Mouse (Mus musculus) c-Kit-positive CD71-positive TER-119-positive erythroid progenitor cells, embryonic 14.5 days (primary cell): ENCODE measurements around the gene Tmem236.

Experiments
- DNase-seq: peaks from one replicate; pipeline ENCODE4 v3.0.0-alpha.2; 2013; ENCODE audit warnings: low spot score

Gene Tmem236

DNA sequence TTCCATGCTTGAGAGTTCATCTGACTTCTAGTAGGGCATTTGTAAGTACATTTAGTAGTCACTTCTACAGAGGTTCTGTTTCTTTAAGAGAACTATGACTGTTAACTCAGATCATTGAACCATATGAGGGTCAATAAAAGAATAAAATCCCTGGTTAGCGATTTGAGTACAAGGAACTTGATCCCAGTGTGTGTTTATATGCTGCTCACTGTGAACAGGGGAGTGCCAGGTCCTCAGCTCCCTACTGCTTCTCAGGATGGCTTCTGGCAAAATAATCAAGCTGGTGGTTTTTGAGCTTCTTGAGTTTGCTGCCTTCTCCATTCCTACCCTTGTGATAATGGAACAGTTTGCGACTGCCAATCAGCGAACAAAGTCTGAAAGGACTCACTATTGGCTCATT, at the start of gene Tmem236:
Gene Tmem236, plus strand, starts transcription at position 190 of the 400 bp plus-strand sequence.
- DNase-seq, result no peak

DNA sequence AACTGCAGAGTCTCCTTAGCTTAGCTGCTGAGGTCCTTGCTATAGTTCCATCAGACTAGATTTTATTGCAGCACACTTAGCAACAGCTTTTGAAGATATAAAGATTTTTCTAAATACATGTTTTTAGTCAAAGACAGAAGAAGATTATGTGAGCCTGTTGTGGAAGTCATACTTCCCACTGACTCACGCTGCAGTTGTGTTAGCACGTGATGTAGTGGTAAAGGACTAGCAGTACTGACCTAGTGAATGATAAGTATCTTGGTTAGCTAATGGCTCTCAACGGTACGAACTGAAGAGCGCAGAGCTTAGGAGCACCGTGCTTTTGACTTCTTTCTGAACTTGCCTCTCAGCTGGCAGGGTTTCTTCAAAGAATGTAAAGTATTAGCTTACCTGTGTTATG, 47.9 kb upstream of the Tmem236 start:
- DNase-seq, result no peak

DNA sequence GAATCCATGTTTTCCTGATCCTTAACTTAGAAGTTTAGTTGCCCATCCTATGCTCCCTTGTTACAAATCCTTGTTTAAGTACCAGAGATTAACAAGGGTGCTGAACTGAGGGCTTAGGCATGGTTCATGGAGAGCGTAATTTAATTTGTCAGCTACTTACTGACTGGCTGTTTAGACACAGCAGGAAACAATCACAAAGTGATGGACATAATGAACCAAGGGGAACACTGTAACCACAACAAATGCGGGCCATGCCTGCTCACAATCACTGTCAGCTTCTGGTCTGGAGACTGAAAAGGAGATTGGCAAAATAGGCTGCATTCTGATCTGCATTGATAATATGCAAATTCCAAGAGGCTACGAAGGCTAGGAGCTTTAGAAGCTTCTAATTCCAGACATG, 46.7 kb upstream of the Tmem236 start:
- DNase-seq, result no peak

DNA sequence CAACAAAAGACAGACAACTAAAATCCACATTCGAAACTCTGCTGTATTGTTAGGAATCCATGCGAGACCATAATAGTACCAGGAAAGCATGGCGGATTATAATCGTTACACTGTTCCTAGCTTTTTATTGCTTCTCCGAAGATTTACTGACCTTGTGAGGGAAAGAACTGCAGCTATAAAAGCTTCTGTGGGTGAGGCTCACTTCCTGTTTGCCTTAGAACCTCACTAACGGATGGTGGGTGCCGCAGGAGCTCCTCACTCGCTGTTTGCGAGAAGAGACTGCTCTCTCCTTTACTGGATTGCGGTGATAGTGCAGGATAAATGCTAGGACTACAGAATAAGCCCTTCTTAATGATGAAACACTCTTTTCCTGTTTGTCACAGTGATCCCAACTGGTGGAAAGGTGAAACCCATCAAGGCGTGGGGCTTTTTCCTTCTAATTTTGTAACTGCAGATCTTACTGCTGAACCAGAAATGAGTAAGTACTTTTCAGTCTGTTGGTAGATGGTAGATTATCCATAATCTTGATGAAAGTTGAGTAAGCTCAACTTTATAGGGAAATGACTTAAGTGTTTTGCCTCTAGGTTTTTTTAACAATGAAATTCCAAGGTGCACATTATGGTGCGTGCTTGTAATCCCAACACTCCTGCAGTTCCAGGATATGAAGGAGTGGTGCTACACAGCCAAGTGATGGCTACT, 43.5 kb upstream of the Tmem236 start:
- no peak for DNase-seq

DNA sequence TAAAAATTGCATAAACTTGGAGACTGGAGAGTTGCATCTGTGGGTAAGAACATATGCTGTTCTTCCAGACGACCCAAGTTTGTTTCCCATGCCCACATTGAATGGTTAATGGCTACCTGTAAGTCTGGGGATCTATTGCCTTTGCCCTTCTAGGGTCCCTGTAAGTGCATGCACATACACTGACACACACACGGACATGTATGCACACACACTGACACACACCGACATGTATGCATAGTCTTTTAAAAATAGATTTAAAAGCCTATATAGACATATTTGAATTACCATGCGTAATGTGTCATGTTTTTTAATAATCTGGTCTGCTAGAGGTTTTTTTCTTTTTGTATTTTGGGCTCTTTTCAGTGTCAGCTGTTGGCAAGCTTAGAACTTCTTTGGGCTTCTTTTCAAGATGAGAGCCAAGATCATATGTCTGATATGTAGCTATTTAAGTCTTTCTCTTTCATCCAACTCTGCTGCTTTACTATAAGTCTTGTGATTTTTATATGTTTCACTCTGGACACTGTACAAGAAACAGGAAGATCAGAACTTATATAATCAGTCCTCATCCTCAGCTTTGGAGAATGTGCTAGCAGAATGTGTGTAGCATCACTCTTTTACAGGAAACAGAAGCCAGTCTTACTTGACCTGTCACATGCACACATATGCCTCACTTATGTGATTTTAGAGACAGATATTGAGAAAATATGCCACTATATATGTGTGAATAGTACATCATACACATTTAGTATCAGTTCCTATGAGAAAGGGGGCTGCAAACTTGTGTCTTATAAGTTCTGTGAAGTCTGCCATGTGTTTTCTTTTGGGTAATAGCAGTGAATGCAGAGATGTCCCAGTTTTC, 41.6 kb upstream of the Tmem236 start:
- DNase-seq, result no peak

DNA sequence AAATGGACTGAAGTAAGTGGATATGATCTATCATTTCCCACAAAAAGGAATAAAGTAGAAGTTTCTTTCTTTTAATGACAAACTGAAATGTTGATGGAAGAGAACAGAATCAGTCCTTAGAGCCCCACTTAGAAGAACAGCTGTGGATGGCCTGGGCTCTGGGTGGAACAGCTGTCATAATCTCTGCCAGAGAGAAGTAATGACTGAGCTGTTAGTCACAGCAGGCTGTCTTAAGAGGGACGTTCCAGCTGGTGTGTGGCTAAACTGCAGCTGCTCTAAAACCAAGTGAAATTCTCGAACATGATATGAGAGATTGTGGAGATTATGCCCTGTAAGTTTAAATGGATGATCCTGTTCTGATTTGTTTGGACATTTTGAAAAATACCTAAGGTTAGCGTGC, 37.4 kb upstream of the Tmem236 start:
- DNase-seq, result no peak

DNA sequence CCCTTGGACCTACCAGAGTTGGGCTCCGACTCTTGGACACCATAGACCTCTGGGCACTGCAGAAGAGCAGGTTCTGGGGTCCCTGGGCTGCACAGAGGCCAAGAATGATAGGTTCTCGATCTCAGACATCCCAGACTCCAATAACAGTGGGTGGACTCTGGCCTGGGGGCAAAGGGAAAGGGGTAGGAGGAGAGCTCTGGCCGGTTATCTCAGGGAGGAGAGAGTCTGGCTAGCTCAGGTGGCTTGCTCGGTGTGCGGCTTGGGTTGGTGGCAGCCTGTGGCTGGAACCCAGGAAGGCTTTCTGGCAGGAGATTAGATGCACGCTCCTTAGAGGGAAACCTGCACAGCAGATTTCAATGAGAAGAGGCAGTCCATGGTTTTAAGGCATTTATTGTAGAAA, 34.7 kb upstream of the Tmem236 start:
- DNase-seq, result no peak

DNA sequence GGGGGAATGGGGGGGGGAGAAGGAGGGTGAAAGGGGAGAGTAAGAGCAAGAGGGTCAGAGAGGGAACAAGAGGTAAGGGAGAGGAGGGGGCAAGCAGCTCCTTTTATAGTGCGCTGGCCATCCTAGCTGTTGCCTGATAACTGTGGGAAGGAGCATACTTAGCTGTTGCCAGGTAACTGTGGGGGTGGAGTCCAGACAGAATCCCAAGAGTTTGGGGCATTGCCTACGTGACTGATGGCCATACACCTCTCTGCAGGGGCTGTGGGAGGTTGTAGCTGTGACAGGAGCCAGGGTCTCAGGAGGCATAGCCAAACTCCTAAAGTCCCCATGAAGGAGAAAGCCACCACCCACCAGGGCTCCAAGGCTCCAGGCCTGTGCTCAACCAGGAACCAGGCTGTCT, 34.3 kb upstream of the Tmem236 start:
- no peak for DNase-seq

DNA sequence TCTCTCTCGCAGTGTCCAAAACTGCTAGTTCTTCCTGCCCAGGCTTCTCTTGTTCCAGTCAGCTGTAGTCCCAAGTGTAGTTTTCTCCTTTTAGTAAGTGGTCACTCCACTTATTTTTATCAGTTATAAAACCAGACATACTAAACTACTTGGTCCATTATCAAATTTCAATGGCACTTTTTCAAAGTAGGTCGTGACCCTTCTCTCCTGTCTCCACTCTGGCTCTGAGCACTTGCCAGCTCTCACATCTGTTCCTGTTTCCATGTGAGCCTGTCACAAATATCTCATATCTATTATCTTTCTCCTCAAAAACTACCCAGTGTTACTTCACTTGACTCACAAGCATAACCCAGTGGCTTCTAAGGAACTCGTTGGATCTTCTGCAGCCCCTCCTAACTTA, 29.0 kb upstream of the Tmem236 start:
- DNase-seq, result no peak

DNA sequence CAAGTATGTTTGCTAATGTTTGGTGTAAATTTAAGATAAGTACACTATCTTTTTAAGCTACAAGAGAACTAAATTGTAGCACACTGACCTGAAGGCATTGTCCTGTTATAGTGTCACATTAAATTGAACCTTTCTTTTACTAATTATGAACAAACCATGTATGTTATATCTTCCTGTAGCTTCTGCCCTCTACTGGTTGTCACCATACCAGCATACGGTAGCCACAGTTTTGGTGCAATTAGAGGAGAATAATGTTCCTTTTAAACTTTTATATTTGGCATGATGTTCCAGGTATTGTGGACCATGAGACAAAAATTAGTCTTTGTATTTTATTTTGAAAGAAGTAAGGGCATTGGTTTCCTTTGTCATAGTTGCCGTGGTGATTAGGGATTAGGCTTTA, 27.4 kb upstream of the Tmem236 start:
- DNase-seq, result no peak

DNA sequence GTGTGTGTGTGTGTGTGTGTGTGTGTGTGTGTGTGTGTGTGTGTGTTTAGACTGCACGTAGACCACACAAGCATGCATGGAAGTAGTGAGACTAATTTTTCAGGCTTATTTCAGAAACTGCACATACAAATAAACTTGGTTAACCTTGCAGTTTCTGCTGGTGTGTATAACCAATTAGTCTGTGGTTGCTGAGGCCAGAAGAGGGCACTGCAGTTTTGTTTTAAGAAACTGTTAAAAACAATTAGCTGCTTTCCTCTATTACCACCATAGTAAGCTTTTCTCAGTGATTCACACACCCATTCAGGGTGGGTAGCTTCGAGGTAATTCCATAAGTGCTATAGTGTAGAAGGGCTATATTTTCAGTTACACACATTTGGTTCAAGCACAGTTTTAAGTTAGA, 23.5 kb upstream of the Tmem236 start:
- DNase-seq, result no peak

DNA sequence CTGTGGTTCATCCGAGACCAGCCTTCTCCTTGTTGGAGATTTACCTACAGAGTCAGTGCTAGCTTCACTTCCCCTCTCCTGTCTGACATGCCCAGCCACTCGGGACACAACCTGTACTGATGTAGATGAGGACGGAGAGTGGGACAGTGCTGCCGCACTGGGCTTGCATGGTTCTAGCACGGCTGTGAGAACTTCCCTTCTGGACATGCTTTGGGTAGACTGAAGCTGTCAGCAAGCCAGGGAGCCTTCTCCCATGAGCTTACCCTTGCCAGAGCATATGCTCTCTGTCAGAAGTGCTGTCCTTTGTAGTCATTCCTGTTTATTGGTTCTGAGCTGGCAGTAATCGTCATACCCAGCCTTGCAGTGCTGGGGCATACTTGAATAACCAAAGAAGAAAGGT, 22.5 kb upstream of the Tmem236 start:
- no peak for DNase-seq

DNA sequence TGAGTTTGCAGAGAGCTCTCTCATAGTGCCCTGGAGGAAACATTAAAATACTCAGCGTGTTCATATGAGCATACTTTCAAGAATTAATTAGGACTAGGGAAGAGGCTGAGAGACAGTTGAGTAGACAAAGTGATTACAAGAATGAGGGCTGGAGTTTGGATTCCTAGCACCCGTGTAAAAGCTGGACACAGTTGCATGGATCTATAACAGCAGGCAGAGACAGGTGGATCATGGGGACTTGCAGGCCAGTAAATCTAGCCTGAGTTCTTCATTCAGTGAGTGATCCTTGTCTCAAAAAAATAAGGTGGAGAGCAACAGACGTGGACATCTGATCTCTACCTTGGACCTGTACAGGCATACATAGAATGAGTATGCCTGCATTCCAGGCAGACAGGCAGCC, 15.3 kb upstream of the Tmem236 start:
- DNase-seq, result no peak

DNA sequence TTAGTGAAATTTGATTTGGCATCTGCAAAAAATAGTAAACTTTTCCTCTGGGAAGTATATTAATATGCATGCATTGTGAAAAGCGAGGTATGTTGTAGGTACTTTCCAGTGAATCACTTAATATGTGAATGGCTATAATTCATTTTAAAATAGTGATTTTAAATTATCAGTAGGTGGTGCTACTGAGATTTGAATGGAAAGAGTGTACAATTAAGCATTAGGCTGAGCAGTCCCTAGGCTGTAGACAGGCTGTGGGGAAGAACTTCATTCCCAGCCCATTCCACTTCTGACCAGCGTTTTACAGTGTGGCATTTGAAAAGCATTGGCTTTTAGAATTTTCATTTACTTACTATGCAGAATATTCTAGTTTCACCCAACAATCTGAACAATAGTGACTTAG, 14.6 kb upstream of the Tmem236 start:
- no peak for DNase-seq

DNA sequence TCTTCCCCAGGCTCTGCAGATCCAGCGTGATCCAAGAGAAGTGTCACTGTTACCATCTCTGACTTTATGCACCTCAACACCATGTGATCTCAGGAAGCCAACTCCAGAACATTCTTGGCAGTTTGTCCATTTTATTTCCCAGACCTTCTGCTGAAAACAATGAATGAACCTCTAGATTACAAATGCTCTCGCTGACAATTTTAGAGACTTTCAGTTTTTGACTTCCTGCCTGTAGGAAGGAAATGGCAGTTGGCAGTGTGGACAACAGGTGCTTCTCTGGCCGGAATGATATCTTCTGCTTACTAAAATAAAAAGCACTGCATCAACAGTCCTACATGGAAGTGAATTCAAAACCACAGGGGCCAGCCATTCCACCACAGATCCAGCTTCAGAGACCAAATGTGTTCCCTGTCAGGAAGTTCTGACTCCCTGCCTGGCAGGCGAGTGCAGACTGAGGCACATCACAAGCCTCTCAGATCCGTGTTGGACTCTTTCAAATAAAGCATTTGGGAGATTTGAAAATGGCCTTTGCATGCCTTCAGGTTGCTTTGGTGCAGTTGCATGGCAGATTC, 9.8 kb upstream of the Tmem236 start:
- DNase-seq, result no peak

DNA sequence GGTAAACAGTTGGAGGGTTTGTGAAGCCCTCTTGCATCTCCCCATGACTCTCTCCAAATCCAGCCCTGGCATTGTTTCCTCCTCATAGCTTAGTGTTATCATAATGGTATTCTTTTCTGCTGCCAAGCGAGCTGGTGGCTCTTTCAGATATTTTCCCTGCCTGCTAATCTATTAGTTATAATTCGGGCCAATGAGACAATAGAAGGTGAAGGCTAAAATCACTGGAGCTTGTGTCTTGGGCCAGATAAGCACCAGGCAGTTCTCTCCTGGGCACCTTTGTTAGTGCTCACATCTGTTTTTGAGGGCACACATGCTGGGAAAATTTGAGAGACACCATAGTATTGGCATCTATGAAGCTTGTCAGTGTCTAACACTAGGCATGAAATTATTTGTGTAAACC, 9.3 kb upstream of the Tmem236 start:
- no peak for DNase-seq

DNA sequence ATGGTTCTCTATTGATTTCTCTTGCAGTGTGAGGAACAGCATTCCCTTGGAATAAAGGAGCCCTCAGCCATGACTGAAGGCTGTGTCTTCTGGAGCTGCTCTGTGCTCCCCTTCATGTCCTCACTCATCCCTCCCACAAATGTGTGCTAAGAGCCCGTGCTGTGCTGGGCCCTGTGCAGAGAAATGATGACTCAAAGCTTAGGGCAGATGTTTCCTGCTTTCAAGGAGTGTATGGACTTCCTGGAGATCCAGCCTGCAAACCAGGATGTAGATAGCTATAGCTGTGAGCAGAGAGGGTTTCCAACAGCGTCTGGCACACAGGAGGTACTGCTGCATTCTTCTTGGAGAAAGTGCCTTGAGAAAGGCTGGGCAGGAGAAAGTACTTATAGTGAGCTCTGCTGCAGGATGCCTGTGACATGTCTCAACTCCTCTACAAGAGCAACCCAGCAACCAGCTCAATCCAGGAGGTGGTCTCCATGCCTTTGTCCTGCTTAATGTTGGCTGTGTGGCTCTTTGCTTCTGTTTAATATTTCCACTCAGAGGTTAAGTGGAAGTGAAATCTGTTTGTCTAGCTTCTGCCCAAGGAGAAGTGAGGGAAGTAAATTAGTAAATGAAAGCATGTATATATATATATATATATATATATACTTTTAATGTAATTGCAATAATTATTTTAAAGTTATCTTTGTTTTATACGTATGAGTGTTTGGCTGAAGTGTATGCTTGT, 8.5 kb upstream of the Tmem236 start:
- DNase-seq, result no peak

DNA sequence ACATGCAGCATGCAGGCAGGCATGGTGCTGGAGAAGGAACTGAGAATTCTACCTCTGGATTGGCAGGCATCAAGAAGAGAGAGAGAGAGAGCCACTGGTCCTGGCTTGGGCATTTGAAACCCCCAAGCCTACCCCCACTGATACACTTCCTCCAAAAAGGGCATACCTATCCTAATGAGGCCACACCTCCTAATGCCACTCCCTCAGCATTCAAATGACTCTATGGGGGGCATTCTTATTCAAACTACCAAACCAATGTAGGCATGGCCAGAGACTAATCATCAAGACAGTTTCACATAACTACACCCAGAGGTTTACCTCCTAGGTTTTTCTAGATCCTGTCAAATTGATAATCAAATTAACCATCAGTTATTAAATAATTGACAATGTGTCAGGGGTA, 6.6 kb upstream of the Tmem236 start:
- no peak for DNase-seq

DNA sequence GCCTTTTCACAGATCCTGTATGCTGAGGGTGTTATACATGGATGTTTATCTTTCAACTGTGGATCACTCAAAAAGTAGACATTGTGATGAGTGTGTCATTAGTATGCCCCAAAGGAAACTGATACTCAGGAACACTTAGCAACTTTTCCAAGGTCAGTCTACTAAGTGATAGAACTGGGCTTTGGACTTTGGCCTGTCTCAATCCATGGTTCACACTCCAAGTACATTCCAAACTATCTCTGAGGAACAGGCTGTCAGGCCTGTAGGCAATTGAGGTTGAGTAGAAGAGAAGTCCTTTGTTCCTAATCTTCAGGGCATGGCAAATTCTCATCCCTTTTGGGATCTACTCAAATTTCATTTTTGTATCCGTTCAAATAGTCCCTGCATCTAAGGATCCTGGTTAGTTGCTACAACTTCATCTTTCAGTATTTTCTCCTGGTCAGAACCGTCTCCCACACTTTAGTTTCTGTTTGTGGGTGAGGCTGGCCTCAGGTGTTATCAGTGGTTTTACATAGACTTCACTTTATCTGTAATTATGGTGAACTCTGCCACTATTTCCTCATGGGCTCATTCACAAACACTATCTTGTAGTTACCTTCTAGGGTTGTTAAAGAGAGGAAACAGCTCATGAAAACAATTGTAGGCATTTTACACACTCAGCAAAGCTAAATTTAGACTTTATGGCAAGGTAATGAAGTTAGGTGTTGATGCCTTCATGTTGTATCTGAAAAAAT, 2.3 kb downstream of the Tmem236 start:
- no peak for DNase-seq

DNA sequence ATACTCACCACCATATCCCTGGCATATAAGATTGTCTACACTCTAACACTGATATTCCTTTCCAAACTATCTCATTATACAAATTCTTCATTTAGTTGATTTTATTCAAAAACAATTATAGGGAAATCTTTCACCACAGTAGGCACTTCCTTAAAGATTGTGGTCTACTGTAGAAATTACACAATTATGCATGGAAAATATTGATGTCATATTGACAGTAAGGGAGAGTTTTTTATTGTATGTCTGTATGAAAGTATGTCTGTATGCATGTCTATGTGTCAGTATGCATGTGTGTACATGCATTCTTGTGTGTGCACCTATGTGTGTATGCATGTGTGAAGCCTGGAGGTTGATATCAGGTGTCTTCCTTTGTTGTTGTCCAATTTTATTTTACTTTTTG, 10.1 kb downstream of the Tmem236 start:
- no peak for DNase-seq

DNA sequence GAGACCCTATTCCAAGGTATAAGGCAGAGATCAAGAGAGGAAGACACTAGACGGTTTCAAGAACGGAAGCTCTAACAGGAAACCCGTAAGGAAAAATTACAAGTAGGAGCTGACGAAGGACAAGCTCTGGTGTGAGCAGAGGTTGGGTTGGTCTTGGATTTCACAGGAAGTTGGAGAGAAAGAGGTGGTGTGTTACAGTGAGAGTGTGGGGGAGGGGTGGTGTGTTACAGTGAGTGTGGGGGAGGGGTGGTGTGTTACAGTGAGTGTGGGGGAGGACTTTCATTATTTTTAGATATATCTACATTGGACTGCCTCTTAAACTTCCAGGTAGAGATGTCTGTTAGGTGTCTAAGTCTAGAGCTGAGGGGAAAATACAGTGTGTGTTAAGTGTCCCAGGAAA, 16.4 kb downstream of the Tmem236 start:
- DNase-seq, result no peak

DNA sequence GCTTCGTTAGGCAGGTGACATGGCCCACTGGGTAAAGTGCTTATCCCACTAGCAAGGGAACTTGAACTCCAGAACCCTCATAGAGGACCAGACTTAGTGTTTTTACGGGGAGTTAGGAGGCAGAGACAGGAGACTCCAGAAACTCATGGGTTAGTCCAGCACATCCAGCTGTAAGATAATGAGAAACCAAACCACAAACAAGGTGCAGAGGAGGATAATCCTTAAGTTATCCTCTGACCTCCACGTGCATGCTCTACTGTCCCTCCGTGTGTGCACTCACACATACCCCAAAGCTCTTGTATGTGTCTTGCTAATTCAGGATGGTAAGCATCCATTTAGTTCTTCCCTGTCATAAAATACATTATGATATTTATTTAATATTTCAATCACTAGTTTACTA, 17.3 kb downstream of the Tmem236 start:
- DNase-seq, result no peak
